Mouse (Mus musculus) right cerebral cortex, postnatal 10 days (tissue): ENCODE measurements around the gene AI854703.

Experiments
- DNase-seq, 2 experiments: peaks; one replicate each; pipeline ENCODE4 v3.0.0; 2021; ENCODE audit warnings: low spot score in 2 of 2

Gene AI854703

GRCm38 (mm10) chr6:48658721-48659120 is 32.2 kb downstream of the AI854703 start:
- DNase-seq, result no peak

GRCm38 (mm10) chr6:48664750-48665149 is 38.2 kb downstream of the AI854703 start:
- no peak for DNase-seq

DNA sequence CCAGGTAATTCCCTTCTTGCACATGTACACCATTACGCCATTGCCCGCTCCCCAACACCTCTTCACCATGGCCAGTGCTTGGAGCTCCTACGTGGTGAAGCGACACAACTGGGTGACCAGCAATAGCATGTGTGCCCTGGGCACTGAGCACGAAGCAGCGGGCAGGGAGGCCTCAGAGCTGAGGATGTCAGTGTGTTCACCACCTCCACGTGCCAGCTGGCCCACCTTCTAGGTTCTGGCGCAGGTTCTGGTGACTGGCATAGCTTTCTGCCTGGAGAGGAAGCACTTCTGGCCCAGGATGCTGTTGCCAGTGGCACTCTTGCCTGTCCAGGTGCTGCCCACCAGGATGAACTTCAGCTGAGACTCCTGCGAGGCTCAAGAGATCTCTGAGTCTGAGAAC is 38.9 kb downstream of the AI854703 start:
- DNase-seq, result no peak

- no peak for DNase-seq
Measured at GRCm38 (mm10) chr6:48666159-48666586, 39.6 kb downstream of the AI854703 start.

GRCm38 (mm10) chr6:48668022-48668421 is 41.5 kb downstream of the AI854703 start:
- DNase-seq, result no peak

GRCm38 (mm10) chr6:48669446-48669969 is 42.9 kb downstream of the AI854703 start:
- DNase-seq, result no peak

DNA sequence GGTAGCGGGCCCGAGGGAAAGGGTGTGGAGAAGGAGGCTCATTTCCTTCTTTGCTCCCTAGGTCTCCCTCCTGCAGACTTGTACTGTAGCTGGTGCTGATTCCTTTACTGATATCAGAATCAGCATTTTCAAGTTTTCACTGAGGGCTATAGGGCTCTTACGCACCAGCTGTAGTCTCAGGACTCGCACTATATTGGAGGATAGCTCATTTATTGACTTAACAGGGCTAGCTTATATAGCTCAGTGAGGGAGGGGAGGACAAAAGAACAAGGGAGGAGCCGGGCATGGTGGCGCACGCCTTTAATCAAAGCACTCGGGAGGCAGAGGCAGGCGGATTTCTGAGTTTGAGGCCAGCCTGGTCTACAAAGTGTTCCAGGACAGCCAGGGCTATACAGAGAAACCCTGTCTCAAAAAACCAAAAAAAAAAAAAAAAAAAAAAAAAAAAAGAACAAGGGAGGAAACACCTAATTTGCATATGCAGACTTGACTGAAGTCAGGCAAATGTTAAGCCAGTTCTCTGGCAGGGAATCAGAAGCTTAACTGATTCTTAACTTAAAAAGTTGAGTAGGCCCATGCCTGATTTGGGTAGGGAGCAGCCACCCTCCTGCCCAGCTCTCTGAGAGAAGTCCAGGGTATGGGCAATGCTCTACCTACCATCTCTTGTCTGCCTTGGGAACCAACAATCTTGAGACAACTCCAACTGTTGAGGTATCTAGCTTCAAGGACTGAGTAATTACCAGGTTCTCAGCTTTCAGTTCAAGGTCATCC is 47.9 kb downstream of the AI854703 start:
- no peak for DNase-seq

- no peak for DNase-seq
Measured at GRCm38 (mm10) chr6:48675400-48675930, 48.9 kb downstream of the AI854703 start.

DNA sequence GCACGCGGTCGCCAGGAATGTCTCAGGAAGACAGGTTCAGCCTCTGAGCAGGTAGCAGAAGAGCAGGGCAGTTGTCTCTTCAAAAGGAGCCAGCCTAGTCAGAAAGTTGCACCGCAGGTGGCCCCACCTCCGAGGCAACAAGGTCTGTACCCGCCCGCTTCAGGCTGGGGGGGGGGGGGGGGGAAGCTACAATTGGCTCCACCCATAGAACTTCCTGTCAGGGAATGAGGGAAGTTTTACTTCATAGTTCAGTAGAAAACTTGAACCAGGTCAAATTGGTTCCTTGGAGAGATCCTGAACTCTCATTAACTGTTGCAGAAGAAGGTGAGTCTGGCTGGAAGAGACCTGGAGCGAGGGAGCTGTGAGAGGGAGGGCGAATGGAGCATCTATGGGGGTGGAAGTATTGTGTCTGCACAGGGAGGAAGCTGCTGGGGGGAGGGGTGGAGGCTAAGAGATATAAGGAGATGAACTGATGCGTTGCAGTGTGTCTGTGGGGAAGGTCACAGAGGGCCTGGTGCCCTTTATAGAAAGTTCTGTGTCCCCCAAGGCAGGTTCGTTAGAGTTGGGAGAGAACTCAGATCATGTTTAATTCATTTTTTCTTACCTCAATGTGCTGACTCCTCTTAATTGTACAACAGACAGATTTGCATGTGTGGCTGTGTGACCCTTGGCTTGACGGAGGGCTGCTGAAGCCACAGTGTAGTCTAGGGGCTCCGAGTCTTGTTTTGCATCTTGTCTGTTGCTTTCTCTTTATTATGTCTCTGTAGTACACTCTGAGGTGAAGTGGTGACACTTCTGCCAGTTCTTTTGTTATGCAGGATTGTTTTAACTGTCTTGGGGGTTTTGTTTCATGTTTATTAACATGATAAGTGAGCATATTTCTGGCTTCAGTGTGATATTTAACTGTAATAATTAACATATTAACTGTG is 49.6 kb downstream of the AI854703 start, which contains the start of gene Gimap9:
Gene Gimap9 (plus strand): TSS at position 199 of the 929 bp plus-strand sequence.
- DNase-seq, result peak in 1 of 2 experiments; percentile 30

- DNase-seq, result no peak
Measured at GRCm38 (mm10) chr6:48676860-48677415, 50.4 kb downstream of the AI854703 start.

- DNase-seq, result no peak
Measured at GRCm38 (mm10) chr6:48677492-48678345, 51.2 kb downstream of the AI854703 start.

DNA sequence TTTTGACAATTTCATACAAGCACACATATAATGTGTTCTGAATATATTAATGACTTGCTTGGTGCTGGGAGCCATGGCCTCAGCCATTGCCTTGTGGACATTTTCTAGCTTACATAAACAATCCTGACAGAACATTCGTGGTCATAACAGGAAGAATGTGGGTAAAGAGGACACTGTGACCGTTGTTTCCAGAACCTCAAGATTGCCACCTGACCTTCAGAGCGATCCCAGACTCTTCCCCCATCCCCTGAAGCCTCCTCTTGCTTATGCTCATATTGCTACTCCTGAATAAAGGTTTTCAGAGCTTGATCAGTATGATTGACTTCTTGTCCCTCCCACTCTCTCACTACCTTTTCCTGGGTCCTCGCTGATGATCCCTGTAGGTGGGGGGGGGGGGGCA is 51.8 kb downstream of the AI854703 start:
- DNase-seq, result no peak

DNA sequence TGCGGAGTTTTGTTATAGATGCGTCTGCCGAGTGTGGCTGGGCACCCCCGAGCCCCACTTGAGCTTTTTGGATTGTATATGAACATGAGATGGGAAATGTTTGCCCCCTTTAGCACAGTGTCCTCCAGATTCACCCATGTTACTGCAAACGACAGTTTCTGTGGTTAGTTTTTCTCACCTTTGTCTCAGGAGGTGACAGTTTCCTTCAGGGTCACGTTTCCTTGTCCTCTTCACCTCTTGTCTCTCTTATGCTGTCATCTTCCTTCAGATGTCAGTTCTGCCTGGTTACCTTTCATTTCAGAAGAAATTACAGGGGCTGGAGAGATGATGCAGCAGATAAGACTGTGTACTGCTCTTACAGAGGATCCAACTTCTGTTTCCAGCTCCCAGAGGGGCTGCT is 53.1 kb downstream of the AI854703 start:
- no peak for DNase-seq

- DNase-seq, result no peak
Measured at GRCm38 (mm10) chr6:48680421-48680820, 53.9 kb downstream of the AI854703 start.

GRCm38 (mm10) chr6:48681472-48682090 is 55.0 kb downstream of the AI854703 start:
- DNase-seq, result no peak

GRCm38 (mm10) chr6:48682271-48682670 is 55.7 kb downstream of the AI854703 start:
- no peak for DNase-seq
